Mouse (Mus musculus): ENCODE results near the gene Pkp4. TPM values are rescaled to one million over a fixed set of nuclear protein-coding genes. Genes with fewer than 3 reads are reported as not detected.

Gene Pkp4
- polyA plus RNA-seq, 1 experiment: 93.0 TPM

DNA sequence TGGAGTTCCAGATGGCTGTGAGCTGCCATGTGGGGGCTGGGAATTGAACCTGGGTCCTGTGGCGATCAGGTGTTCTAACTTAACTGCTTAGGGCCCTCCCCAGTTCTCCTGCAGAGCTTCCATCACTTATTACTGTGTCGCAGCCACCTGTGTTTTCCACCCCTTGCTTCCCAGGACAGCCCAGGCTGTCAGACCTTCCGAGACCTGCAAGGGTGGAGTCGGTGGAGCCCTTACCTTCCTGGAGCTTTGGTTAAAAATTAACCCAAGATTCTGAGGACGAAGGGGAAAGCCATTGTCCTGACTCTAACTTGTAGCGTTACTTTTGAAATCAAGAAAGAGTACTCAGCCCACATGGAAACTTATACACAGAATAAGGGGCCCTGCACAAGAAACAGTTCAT is 15.3 kb downstream of the Pkp4 start:
- TF ChIP-seq GATA1 (IDR thresholded peaks at IDR 0.05; ENCODE audit: low read length): no peak

DNA sequence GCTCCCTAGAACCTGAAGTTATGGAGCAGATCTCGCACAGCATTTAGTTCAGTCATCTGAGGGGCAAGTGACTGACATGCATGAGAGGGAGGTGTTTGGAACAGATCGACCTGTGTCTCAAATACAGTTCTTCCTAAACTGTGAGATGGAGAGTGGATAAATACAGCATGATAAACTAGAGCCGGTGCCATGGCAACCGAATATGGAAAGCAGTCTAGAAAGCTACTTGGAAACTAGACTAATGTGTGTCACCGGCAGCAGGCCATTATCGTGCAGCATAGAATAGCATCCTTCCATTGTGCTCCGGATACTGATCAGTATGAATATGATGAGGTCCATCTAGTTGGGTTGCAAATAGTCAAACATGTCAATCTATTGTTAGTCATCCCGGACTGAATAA is 17.5 kb downstream of the Pkp4 start:
- no peak for TF ChIP-seq GATA1 (IDR thresholded peaks at IDR 0.05; ENCODE audit: low read length)

DNA sequence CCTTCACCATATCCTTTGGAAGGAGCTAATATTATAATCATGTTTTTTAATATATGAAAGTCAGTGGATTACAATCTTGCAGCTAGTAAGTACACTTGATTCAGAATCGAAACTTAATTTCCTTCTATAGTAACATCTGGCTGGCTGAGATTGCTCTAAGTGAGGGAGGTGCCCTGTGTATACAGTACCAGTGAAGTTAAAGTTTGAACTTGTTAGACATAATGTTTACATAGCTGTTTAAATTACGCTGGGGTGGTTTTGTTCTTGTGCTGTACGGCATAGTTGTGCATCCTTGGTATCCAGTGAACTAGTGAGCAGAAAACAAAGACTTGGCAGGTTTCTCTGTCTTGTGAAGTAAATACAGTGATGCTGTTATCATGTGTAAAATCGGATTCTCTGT is 18.3 kb downstream of the Pkp4 start:
- TF ChIP-seq GATA1 (IDR thresholded peaks at IDR 0.05; ENCODE audit: low read length): no peak

DNA sequence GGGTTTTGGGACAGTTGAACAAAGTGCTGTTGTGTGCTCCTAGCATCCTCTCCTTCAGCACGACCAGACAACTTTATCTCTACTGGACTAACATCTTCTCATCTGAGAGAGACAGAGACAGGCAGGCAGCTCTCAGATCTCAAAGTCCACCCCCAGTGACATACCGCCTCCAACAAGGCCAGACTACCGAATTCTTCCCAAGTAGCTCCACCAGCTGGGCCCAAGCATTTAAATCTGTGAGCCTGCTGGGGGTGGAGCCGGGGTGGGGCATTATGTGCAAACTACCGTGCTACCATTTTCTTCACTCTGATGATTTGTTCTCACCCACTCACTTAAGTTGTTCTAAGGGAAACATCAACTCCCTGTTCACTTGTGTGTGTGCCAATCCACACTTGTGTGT is 18.8 kb downstream of the Pkp4 start:
- no peak for TF ChIP-seq GATA1 (IDR thresholded peaks at IDR 0.05; ENCODE audit: low read length)

DNA sequence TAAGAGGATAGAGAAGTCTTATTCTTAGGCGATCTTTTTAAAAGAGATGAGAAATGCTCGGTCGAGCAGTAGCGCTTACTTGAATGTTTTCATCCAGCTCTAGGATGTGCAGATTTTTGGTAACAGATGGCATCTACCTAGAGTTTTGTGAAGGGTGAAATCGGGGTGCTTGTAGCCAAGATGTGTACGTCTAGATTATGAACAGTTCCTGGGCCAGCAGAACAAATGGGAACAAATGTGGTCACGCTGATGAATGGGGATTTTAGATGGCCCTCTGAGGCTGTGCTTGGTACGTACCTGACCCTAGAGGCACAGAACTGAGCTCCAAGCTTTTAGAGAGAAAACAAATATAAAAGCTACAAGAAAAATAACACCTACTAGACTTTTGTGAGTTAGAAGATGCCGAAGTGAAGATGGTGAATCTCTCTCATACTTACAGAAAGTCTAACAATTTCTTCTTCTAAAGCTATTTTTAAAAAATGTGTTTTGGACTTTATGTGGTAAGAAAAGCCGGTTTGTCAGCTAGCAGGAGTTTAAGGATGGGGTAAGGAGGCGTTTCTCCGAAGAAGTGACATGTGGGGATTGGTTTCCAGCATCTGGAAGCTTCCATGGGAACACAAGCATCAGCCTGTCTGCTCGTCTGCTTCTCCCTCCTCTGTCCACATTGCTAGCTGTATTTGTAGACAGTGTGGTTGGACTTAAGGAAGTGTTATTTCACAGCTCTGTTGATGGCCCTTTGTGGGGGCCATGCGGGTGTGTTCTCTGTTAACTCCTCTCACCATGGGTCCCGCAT is 20.9 kb downstream of the Pkp4 start:
- no peak for TF ChIP-seq GATA1 (IDR thresholded peaks at IDR 0.05; ENCODE audit: low read length)

DNA sequence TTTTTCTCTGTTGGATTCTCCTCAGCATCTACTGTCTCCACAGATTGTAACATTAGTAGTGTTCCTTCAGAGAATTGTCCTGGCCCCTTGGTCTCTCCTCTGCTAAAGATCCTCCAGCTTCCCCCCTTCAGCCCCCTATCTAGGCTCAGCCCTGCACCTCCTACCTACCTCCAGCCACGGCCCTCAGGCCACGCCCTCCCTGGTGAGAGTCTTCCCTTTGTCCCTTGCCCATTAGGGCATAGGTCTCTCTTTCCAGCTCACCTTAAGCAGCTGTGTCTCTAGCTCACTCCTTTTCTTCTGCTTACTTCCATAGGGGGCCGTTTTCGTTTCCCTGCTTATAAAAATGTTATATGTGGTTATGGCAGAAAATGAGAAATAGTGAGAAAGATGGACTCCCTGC is 22.9 kb downstream of the Pkp4 start:
- TF ChIP-seq GATA1 (IDR thresholded peaks at IDR 0.05; ENCODE audit: low read length): no peak

DNA sequence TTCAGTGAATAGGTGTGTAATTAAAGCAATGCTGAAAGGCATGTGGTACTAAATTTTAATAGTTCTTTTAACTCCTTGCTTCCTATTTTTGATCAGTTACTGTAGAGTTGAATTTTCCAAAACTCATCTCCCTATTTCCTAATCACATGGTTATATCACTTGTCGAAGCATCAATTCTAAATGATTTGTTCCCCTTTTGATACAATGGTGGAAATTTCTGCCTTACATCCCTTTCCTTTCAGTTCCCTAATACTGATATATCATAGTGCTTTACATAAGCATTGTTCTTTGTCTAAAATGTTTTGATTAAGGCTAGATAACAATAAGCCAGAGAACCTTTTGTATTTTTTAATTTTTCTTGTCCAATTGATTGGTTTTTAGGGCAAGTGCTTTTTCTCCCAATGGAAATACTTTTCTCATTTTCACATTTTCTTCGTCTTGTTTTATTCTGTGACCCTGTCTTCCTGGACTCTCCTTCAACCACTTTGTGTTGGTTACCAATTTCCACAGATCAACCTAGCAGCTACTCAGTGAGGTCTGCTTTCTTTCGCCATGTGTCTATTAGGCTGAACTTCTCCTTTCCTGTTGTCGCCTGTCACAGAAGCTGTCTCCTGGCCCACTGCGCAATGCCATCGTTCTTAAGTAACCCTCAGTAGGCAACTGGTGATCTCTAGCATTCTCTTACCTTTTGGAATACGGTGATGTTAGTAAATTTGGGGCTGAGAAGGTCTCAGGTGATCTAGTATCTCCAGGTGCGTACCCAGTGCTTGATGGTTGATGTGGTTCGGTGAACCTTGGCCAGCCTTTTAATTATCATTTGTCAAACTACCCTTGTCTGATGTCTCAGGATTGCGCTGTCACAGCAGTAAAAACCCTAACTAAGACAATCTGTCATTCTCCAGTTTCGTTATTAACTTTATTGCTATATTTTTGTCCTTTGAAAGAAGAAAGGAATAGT is 23.7 kb downstream of the Pkp4 start:
- no peak for TF ChIP-seq GATA1 (IDR thresholded peaks at IDR 0.05; ENCODE audit: low read length)

DNA sequence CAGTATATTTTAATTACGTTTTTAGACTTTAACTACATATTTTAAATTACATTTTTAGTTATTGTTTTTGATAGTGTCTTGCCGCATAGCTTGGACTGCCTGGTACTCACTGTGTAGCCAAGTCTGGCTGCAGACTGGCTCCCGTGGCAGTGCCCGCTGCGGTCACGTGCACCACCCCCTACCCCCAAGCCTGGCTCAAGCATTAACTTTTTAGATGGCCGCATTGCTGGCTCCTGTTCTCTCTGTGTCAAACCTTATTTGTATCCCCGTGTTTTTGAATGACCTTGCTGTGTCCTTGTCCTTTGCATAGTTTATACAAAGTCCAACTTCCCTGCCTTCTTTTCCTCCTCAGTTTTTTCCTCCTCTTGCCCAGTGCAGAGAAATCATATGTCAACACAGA is 25.5 kb downstream of the Pkp4 start:
- TF ChIP-seq GATA1 (IDR thresholded peaks at IDR 0.05; ENCODE audit: low read length): no peak

DNA sequence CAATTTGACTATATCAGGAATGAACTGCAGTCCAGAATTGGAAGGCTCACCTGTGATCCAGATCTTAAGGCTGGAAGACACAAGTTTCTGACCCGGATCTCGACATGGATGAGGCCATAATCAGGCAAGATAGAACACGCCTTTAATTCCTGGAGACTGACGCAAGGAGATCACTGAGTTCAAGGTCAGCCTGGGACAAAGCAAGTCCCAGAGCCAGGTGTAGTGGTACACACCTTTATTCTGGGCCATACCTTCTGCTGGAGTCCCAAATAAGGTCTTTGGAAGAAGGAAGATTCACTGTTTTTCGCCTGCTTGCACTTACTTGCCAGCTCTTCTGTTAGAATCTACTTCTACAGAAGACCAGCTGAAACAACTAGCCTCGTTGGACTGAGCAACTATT is 26.3 kb downstream of the Pkp4 start:
- TF ChIP-seq GATA1 (IDR thresholded peaks at IDR 0.05; ENCODE audit: low read length): no peak

DNA sequence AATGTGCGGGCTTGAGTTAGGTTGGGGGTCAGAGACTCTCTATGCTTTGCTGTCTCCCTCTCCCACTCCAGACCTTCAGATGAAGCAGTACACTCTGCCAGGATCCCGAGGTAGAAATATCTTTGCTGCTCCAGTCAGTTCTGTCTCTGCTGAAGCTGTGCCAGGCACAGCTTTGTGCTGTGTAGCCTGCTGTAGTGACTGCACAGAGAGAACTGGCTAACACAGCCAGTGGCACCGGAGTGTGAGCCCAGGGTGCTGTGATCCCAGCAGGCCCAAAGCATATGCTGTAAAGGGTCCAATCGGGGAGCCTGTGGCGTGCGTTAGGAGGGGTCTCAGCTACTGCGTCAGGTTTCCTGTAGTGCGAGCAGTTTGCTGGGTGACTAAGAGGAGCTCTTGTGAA is 27.7 kb downstream of the Pkp4 start:
- no peak for TF ChIP-seq GATA1 (IDR thresholded peaks at IDR 0.05; ENCODE audit: low read length)

DNA sequence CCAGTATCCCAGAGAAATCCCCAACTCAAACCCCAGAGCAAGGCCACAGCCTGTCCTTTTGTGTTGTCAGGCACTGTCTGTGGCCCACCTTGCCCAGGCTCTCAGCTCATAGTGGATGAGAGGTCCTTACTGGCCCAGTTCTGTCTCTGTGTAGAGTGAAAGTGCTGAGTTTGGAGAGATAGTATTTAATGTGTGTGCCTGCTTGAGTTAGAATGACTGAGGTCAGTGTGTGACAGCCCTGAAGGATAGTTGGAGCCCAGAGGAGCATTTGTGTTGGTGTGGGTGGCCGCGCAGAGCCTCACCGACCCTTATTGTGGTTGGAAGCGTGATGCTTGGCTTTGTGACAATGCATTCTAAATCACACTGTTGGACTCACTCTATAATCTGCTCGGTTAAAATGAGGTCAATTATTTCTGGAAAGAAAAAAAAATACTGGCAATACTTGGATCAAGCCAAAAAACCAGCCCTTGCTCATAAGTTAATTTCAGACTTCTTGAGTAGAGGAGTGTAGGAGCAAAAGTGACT is 29.1 kb downstream of the Pkp4 start:
- TF ChIP-seq GATA1 (IDR thresholded peaks at IDR 0.05; ENCODE audit: low read length): no peak

DNA sequence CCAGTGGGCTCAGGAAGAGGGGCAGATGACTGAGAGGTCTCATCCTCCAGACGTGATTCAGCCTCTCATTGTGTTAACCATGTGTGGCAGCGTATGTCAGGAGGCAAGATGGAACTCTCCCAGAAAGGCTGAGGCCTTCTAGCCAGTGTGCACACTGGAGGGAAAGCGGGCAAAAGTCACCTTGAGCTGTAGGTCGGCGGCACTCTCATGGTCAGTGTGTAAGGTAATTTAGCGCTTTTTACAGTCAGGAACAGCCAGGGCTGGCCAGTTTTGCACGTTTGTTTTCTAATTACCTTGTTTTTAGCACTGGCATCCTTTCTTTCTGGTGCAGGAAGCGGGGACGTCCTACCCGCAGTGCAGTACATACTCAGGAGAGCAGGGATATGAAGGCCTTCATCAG is 29.5 kb downstream of the Pkp4 start:
- TF ChIP-seq GATA1 (IDR thresholded peaks at IDR 0.05; ENCODE audit: low read length): no peak

DNA sequence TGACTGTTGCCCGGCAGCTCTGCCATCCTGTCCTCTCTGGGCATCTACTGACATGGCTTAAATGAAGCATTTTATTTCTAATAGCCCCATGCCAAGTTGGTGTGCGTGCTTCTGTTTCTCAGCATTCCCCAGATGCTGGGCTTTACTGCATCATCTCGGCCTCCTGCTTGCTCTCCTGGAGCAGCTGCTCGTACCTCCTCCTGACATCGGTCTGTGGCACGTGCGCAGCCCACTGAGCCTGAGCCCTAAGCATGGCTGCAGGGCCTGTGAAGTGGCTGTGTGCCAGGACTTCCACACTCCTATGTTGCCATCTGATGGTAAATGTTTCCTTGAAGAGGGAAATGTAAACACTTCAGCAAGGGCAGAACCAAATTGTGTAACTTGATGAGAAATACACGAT is 30.8 kb downstream of the Pkp4 start:
- TF ChIP-seq GATA1 (IDR thresholded peaks at IDR 0.05; ENCODE audit: low read length): no peak

DNA sequence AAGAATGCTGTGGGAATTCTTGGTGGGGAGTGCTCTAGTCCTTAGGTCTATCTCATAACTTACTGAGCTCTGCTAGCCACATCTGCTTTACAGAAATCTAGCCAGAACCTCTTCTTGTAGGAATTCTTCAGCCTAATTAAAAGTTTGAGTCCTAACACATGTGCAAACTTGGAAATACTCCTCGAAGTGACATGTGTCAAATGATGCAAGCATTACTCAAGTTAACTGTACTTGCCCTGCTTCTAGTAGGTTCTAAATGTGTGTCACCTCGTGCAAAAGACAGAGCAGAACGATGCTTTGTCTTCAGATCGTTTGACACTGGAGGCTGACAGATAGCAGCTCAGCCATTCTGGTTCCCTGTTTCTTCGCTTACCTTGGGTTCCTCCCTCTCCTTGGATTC is 32.5 kb downstream of the Pkp4 start:
- no peak for TF ChIP-seq GATA1 (IDR thresholded peaks at IDR 0.05; ENCODE audit: low read length)

DNA sequence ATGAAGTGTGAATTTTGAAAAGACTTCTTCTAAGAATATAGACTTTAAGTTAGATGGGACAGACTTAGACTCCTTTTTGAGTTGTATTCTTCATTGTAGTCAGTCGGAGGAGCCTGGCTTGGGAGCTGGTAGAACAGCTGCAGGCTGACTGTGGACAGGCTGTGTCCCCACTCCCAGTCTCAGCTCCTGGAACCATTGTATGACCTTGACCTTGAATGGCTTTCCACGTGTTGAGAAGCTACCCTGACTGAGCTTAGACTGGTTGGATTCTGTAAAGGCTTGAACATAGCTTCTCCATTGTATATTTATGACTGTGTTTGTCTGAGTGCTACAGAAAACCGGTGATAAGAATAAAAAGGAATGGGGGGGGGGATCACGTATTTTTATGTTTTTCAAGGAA is 36.5 kb downstream of the Pkp4 start:
- no peak for TF ChIP-seq GATA1 (IDR thresholded peaks at IDR 0.05; ENCODE audit: low read length)

DNA sequence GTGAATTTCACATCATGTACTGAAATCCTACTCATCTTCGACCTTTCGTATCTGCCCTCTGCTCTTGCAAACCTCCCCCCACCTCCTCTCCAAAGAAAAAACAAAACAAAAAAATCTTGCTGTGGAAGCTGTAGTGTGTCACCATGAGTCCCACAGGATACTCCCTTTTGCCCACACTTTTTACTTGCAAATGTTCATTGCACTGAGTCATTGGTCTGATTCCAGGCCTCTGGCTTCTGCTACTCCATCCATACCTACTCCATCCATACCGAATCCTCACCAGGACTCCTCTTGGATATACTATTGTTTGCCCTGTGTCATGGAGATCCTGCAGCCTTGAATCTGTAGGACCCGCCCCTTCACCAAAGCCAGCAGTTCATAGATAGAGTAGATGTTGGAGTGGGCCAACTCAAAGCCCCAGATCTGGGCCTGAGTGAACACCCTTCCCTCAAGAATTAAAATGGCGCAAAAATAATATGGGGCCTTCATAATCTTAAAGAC is 38.9 kb downstream of the Pkp4 start:
- no peak for TF ChIP-seq GATA1 (IDR thresholded peaks at IDR 0.05; ENCODE audit: low read length)

Measured in G1E-ER4 (cell line).